Mouse (Mus musculus): ENCODE results near the gene Aff1. TPM values are rescaled to one million over a fixed set of nuclear protein-coding genes. Genes with fewer than 3 reads are reported as not detected.
A peak's percentile ranks its signal among the peaks of the same experiment; 100 is the strongest.

The Aff1 gene
- polyA plus RNA-seq, 1 experiment, result 13.6 TPM

DNA sequence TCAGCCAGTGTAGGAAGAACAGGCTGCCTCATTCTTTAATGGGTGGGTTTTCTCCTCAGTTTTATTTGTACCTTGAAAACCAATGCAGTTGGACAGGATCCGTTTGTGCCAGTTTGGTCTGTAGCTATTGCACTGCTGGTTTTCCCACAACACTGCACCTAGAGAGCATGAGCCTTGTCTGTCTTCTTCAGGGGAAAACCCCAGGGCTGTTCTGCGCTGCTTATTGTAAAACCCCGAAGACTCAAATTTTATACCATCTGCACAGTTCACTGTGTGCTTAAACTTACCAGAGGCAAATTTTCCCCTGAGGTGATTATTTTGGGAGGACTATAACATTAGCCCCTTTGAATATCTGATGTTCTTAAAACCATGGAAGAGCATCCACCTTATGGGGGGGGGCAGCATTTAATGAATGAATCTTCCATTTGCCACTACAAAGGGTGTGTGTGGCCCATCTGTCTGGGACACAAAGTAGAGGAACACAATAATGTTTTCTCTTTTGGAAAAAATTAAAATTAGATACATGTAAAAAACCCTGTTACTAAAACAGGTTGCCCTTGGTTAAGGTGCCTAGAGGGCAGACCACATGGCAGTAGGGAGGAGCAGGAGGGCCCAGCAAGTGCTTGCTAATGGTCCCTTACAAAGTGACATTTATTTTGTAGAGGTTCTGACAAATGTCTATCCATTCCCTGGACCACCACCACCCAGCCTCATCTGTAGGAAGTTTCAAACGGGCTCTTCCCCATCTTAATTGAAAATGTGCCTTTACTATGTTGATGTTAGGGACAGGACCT is 160.8 kb downstream of the Aff1 start:
- Histone ChIP-seq H3K36me3 (replicated peaks; ENCODE audit: low read length) (peaks cover 74% of the 10 kb centered on the region), H3K9me3 (no peaks in the 10 kb centered on the region)

DNA sequence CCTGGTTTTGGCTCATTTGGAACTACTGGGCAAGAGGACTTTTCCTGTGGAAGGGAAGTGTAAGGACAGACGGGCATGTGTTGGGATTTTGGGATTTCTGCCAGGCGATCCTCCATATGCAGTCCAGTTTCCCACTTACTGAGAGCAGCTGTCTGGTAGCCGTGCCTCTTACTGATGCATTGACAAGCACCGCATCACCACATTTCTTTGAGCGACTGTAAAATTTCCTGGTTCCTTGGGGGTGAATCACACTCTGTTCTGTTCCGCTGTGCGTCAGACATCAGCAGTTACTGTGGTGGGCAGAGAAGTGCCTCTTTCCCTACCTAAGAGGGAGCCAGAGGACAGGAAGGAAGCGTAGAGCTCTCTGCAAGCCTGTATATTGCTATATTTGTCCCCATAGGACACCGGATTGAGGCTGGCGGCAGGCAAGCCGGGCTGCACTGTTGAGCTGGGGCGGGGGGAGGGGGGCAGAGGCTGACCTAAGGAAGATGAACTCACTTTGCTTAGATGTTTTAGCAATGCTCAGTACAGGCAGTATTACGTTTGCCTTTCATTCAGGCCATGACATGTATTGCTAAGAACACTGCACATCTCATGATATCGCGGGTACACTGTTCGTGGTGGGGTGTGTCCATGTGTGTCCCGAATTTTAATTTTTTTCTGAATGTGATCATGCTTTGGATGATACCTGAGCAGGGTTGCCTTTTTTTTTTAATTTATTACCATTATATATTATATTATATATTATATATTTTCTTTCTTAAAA is 162.1 kb downstream of the Aff1 start:
- Histone ChIP-seq H3K27me3 (replicated peaks) (no peaks in the 10 kb centered on the region), H3K4me1 (peaks cover 22% of the 10 kb centered on the region), H3K4me3 (replicated peaks) (peak overlapping the region; percentile 31), H3K9me3 (no peaks in the 10 kb centered on the region), H3K36me3 (replicated peaks; ENCODE audit: low read length) (peaks cover 62% of the 10 kb centered on the region)
- no peak for TF ChIP-seq FLI1 (IDR thresholded peaks at IDR 0.05; ENCODE audit: low read length)
- TF ChIP-seq GATA1 (IDR thresholded peaks at IDR 0.05; ENCODE audit: borderline replicate concordance, low read length), result no peak

More for the DNA sequence above, 160.8 kb downstream of the Aff1 start:
- H3K4me3 ChIP-seq (replicated peaks), result no peak overlapping the region
- H3K27me3 ChIP-seq (replicated peaks), result no peaks in the 10 kb centered on the region
- TF ChIP-seq GATA1 (IDR thresholded peaks at IDR 0.05; ENCODE audit: borderline replicate concordance, low read length), result no peak
- TF ChIP-seq FLI1 (IDR thresholded peaks at IDR 0.05; ENCODE audit: low read length), result no peak
- H3K4me1 ChIP-seq, result peaks cover 22% of the 10 kb centered on the region

DNA sequence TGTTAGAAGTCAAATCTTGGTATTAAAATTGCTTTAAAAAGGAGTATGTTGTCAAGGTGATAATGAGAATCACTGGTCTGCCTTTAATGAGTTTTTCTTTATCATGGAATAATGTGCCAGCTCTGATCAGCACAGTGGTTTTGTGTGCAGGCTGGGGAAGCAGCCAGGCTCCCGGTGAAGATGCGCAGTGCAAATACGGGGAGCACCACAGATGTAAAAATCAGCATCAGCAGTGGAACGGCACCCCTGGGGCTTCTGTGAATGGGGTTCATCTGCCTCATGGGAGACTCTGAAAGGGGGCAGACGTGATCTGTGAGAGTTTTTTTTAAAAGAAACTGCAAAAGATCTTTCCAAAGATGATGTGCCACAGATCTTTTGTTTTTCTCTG is 162.6 kb downstream of the Aff1 start:
- no peak for TF ChIP-seq FLI1 (IDR thresholded peaks at IDR 0.05; ENCODE audit: low read length)
- no peak for TF ChIP-seq GATA1 (IDR thresholded peaks at IDR 0.05; ENCODE audit: borderline replicate concordance, low read length)
- Histone ChIP-seq H3K9me3 (no peaks in the 10 kb centered on the region), H3K27me3 (replicated peaks) (no peaks in the 10 kb centered on the region), H3K36me3 (replicated peaks; ENCODE audit: low read length) (peaks cover 56% of the 10 kb centered on the region), H3K4me3 (replicated peaks) (no peak overlapping the region), H3K4me1 (peaks cover 22% of the 10 kb centered on the region)

DNA sequence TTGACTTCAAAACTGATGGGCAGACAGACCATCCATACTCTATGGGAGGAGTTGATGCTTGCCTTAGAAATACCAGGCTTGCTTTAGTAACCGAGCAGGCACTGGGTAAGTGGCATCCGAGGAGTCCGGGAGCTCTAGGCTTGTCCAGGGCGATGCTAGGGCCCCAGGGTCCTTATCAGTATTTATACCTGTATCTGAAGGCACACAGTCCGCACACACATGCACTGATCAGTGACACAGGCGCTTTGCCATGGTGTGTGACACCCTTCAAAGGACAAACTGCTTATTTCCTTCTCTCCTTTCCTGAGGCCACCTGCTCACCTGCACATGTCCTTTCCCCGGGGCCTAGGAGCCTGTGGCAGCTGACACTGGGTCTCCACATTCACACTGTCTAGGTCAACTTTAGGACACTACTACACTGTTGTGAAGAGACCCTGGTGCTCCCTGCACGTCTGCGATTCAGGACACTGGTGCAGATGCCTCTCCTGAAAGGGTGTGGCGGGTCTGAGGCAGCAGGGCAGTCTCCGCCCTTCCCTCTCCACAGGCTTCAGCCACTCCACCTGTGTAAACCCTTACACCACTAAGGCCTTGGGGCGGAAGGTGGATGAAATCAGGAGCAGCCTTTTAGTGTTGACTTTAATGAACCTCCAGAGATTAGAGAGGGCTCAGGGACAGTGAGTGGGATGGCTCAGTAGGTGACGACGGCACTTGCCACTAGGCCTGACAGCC is 163.5 kb downstream of the Aff1 start:
- H3K4me1 ChIP-seq, result peaks cover 22% of the 10 kb centered on the region
- H3K27me3 ChIP-seq (replicated peaks), result no peaks in the 10 kb centered on the region
- no peak for TF ChIP-seq FLI1 (IDR thresholded peaks at IDR 0.05; ENCODE audit: low read length)
- TF ChIP-seq GATA1 (IDR thresholded peaks at IDR 0.05; ENCODE audit: borderline replicate concordance, low read length), result no peak
- no peaks in the 10 kb centered on the region for H3K9me3 ChIP-seq
- no peak overlapping the region for H3K4me3 ChIP-seq (replicated peaks)
- H3K36me3 ChIP-seq (replicated peaks; ENCODE audit: low read length), result peaks cover 48% of the 10 kb centered on the region

DNA sequence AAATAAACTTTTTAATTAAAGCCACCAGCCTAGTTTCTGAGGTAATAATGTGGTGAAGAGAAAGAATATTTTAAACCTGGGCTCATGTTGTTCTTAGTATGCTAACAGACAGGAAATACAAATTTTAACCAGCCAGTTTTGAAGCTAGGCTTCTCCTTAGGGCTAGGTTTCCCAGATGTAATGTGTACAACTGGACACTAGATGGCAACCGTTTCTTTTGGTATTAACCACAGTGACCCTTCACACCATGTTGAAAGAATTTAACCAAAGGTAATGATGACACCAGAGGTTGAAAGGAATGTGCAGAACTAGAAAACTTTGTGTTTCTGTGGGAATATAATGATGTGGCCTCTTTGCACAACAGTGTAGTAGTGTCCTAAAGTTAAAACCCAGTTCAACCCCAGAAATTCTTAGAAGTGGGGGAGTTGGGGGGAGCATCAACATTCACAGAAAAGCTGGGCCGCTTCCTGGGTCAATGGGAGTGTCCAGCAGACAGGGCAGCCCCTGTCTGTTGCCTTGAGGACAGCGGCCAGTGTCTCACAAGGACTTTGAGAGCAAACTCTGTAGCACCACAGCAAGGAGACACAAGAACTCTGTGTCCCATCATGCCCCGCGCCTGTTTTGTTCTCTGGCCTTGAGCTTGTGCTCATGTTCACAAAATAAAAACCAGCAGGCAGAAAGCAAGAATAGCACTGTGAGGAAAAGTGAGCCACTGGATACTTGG is 164.3 kb downstream of the Aff1 start:
- Histone ChIP-seq H3K4me1 (peaks cover 19% of the 10 kb centered on the region), H3K4me3 (replicated peaks) (no peak overlapping the region), H3K36me3 (replicated peaks; ENCODE audit: low read length) (peaks cover 40% of the 10 kb centered on the region), H3K9me3 (no peaks in the 10 kb centered on the region), H3K27me3 (replicated peaks) (no peaks in the 10 kb centered on the region)
- TF ChIP-seq FLI1 (IDR thresholded peaks at IDR 0.05; ENCODE audit: low read length) (no peak), GATA1 (IDR thresholded peaks at IDR 0.05; ENCODE audit: borderline replicate concordance, low read length) (no peak)

DNA sequence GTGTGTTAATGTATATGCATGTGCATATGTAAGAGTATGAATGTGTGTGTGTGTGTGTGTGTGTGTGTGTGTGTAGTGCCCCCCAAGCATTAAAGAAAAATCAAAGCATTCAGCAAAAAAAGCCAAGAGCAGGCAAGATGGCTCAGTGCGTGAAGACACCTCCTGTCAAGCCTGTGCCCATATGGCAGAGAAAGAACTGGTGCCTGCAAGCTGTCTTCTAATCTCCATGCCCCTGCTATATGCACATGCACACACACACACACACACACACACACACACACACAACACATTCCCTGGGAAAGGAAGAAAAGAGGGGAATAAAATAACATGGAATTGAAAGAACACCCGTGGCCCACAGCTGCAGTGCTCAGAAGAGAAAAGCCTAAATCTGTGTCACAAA is 165.0 kb downstream of the Aff1 start:
- Histone ChIP-seq H3K4me1 (peaks cover 19% of the 10 kb centered on the region), H3K27me3 (replicated peaks) (no peaks in the 10 kb centered on the region), H3K4me3 (replicated peaks) (no peak overlapping the region), H3K36me3 (replicated peaks; ENCODE audit: low read length) (peaks cover 33% of the 10 kb centered on the region), H3K9me3 (no peaks in the 10 kb centered on the region)
- TF ChIP-seq FLI1 (IDR thresholded peaks at IDR 0.05; ENCODE audit: low read length) (no peak), GATA1 (IDR thresholded peaks at IDR 0.05; ENCODE audit: borderline replicate concordance, low read length) (no peak)

DNA sequence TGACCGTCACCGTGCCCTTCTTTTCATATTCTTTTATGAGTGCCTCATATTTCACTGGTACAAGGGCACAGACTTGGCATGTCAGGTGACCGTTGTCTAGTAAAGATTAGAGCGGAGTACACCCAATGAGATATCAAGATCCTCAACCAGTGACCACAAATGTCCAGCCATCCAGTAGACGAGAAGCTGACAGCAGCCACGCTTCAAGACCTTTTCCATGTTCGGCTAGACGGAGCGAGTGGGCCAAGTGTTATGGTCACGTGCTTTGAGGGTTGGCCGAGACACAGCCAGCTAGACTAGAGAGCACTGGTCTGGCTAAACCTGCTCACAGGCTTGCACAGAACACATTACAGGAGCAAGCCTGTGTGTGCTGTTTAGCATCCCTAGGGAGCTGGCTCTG is 168.4 kb downstream of the Aff1 start:
- peaks cover 6% of the 10 kb centered on the region; the same call in 1 of the 2 replicates for H3K4me1 ChIP-seq
- no peaks in the 10 kb centered on the region for H3K27me3 ChIP-seq (replicated peaks)
- no peaks in the 10 kb centered on the region for H3K9me3 ChIP-seq
- H3K4me3 ChIP-seq (replicated peaks), result no peak overlapping the region
- no peak for TF ChIP-seq GATA1 (IDR thresholded peaks at IDR 0.05; ENCODE audit: borderline replicate concordance, low read length)
- TF ChIP-seq FLI1 (IDR thresholded peaks at IDR 0.05; ENCODE audit: low read length), result no peak
- H3K36me3 ChIP-seq (replicated peaks; ENCODE audit: low read length), result peaks cover 4% of the 10 kb centered on the region

DNA sequence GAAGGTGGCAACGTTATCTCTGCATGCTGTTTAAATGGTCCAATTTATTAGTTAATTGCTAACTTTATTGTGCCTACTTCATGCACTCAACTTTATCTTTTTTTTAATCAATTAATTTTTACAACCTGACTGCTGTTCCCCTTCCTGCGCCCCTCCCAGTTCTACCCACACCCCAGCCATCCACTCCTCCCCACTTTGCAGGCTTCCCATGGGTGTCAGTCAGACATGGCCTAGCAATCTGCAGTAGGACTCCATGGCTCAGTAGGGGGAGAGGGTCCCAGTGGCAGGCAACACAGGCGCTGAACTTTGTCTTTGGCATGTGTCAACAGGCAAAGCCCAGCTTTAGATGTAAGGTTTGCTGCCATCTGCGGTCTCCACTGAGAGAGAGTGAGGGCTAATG is 171.6 kb downstream of the Aff1 start:
- H3K9me3 ChIP-seq, result no peaks in the 10 kb centered on the region
- no peaks in the 10 kb centered on the region for H3K4me1 ChIP-seq
- no peaks in the 10 kb centered on the region for H3K27me3 ChIP-seq (replicated peaks)
- no peaks in the 10 kb centered on the region for H3K36me3 ChIP-seq (replicated peaks; ENCODE audit: low read length)
- TF ChIP-seq GATA1 (IDR thresholded peaks at IDR 0.05; ENCODE audit: borderline replicate concordance, low read length), result no peak
- TF ChIP-seq FLI1 (IDR thresholded peaks at IDR 0.05; ENCODE audit: low read length), result no peak
- no peak overlapping the region for H3K4me3 ChIP-seq (replicated peaks)

DNA sequence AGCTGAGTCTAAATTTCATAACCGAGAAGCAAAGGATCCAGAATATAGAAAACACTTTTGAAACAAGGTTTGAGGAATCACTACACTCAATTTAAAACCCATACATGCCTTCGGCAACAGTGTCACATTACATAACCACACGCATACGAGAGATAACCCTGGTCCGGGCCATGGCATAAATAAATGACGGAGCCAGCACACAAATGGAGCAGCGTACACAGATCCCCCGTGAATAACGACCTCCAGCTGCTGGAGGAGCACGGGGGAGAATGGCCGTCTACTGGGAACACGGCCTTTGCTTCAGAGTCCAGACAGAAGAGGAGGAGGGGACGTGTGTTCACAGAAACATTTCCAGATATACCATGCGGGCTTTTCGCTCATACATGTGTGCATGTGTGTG is 197.6 kb downstream of the Aff1 start:
- H3K4me1 ChIP-seq, result no peaks in the 10 kb centered on the region; the same call in 1 of the 2 replicates
- H3K36me3 ChIP-seq (replicated peaks; ENCODE audit: low read length), result no peaks in the 10 kb centered on the region
- H3K9me3 ChIP-seq, result no peaks in the 10 kb centered on the region
- no peak overlapping the region for H3K4me3 ChIP-seq (replicated peaks)
- TF ChIP-seq GATA1 (IDR thresholded peaks at IDR 0.05; ENCODE audit: borderline replicate concordance, low read length), result no peak
- TF ChIP-seq FLI1 (IDR thresholded peaks at IDR 0.05; ENCODE audit: low read length), result no peak
- H3K27me3 ChIP-seq (replicated peaks), result no peaks in the 10 kb centered on the region

Measured in megakaryocyte, embryonic 14.5 days (primary cell).